Mouse (Mus musculus): ENCODE measurements around the gene Rrp15.

GRCm38 (mm10) chr1:186701206-186701905 is 47.8 kb downstream of the Rrp15 start:
- no peak for TF ChIP-seq CTCF (IDR thresholded peaks at IDR 0.05; ENCODE audit: low read depth)
- TF ChIP-seq EP300 (IDR thresholded peaks at IDR 0.05; ENCODE audit: low read depth), result no peak

All from heart, postnatal 0 days (tissue).